Mouse (Mus musculus): ENCODE data around the gene Vps54.
A peak's percentile ranks its signal among the peaks of the same experiment; 100 is the strongest.
"Not testable (repeated sequence)": the region's sequence is repeated elsewhere in the genome, so short reads cannot be mapped to it uniquely, and the experiment has no call there.

Gene Vps54

DNA sequence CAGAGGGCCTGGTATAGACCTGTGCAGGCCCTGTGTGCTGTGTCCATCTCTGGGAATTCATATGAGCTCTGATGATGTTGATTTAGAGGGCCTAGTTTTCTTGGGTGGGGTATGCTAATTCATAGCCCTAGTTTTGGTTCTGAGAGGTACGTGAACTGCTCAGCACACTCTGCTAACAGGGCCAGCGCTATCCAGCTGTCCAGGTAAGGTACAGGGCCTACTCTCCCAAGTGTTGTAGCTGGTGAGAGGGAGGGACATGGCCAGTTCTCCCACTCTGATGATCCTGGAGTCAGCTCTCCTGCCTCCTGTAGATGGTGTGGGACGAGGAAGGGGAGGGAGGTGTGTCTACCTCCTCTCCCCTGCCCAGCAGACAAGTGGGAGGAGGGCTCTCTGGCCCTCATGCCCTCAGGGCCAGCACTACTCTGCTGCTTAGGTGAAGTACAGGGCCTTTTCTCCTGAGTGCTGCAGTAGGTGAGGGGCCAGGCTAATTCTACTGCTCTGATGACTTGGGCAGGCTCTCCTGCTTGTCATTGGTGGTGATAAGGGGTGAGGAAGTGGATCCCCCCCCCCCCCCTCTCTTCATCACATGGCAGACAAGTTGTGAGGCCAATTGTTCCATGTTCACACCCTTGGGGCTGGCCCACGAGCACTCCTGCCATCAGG is 8.3 kb downstream of the Vps54 start:
- no peak for DNase-seq

DNA sequence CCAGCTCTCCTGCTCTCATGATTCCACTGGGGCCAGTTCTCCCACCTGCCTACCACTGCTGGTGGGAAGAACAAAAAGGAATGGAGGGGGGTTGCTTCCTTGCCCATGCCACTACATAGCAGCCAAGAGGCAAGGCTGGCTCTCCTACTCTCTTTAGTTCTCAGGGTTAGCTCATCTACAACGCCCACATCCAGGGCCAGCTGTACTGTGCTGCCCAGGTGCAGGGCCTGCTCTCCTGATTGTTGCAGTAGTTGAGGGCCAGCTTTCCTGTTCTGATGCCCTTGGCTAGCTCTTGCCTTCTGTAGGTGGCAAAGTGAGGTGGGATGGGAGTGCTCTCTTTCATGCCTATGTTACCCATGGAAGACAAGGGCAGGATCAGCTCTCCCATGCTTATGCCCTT is 8.9 kb downstream of the Vps54 start:
- no peak for DNase-seq

- no peak for DNase-seq
Measured at GRCm38 (mm10) chr11:21250366-21250765, 11.3 kb downstream of the Vps54 start.

- DNase-seq: not testable (repeated sequence)
Measured at GRCm38 (mm10) chr11:21258611-21259010, 19.5 kb downstream of the Vps54 start.

DNA sequence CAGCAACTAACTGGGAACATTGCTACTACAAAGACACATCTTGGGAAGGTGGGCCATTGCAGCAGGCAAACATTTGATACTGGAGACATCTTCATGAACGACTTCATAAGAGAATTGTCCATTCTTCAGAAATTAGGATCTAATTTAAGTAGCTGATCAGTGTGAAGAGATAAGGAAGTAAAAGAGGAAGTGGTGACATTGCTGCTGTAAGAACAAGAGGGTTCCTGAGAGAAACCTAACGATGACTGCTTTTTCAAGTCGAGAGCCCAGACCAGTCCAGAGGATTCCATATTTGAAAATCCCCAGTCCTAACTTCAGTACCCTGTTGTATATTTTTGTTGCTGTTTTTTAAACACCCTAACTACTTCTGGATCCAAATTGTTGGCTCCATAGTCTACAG is 26.3 kb downstream of the Vps54 start:
- DNase-seq: no peak

DNA sequence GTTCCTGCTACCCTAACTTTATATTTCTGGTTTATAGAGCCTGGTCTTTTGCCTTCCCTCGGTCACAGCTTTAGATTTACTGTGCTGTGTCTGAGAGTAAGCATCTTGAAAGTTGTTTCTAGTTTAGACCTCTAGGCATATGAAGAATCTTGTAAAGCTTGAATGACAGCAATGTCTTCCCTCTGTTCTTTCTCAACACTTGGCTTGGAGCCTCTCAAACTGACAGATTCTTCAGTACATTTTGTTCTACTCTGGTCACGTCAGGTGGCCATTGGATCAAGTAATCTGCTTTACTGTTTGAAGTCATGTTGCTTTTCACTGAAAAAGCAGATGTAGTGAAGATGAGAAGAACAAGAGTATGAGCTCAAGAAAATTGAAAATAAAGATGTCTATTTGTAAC is 37.1 kb downstream of the Vps54 start:
- DNase-seq: no peak

GRCm38 (mm10) chr11:21286391-21286790 is 47.3 kb downstream of the Vps54 start:
- DNase-seq: no peak

DNA sequence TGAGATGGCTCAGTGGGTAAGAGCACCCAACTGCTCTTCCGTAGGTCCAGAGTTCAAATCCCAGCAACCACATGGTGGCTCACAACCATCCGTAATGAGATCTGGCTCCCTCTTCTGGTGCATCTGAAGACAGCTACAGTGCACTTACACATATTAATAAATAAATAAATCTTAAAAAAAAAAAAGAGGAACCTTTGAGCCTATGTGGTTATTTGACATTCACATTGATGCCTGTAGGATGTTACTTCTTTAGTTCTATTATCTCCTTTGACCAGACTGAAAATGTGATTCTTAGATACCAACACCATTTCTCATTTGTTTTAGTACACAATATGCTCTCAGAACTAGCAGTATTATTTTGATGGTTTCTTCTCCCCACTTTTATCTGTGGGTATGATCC is 49.1 kb downstream of the Vps54 start:
- DNase-seq: peak; percentile 10

GRCm38 (mm10) chr11:21295486-21295885 is 56.4 kb downstream of the Vps54 start:
- DNase-seq: no peak

GRCm38 (mm10) chr11:21303619-21304018 is 64.5 kb downstream of the Vps54 start:
- DNase-seq: peak; percentile 11

DNA sequence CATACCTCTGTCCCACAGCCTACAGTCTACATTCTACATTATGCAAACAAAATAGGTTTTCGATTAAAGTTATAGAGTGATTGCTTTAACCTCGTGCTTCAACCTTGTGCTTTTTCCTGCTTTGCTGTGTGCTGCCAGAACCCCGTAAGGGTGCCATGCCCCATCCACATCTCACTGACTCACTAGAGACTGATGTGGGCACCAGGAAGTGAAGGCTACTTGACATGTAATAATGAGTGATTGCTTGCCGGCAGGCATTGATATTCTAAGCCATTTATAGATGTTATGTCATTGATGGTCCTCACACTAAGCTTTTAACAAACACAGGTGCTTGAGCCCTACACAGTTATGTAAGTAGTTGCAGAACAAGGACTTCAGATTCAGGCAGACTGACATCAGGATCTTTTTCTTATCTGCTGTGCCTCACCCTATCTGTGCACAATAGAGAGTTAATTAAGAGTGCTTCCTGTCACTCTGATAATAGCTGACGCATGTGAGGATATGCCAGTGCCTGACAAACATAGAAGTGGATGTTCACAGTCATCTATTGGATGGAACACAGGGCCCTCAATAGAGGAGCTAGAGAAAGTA is 68.1 kb downstream of the Vps54 start:
- no peak for DNase-seq

- peak; percentile 37 for DNase-seq
Measured at GRCm38 (mm10) chr11:21308119-21308518, 69.0 kb downstream of the Vps54 start.

DNA sequence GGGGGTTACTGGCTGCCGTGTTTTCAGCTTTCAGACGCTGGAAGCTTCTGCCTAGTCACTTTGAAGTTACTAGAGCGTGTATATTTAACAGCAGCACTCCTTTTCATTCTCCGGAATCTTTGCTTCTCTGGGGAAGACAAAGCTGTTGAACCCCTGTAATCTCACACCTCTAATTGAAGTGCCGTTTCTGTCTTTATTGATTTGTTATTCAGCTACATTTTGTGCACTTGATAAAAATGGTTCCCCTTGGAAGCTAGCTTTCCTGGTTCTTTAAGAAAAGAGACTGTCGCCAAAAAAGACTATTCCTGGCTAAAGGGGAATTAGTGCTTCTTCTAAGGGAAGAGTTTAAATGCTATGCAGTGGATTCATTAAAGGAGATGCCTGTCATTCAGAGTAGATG is 70.4 kb downstream of the Vps54 start:
- no peak for DNase-seq

DNA sequence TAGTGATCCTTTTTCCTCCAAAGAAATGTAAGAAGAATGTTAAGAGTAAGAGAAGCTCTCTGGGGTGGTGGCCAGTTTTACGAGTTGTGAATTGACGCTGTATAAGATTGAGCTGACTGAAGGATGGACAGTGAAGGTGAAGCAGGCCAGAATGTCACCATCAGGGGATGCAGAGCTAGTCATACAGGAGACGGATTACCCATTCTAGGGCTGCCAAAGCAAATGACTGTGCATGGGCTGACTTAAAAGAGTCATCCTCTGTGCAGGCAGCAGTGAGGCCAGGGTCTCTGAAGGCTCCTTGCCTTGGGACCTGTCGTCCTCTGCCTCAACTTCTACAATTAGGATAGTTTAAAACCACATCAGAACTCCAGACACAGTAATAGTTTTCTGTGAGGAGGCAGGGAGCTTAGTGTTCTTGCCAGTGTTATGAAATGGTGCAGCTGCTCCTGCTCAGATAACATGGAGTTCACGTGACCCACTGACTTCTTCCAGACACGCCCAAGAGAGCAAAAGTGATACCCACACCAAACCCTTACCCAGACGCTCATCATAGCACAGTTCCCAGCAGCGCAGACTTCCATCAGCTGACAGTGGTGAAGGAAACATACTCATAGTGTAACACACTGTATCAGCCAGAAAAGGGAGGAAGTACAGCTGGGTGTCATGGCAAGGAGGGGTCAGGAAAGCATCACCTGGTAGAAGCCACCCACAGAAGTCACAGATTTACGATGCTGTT is 75.0 kb downstream of the Vps54 start:
- DNase-seq: no peak

GRCm38 (mm10) chr11:21321577-21321976 is 82.5 kb downstream of the Vps54 start:
- no peak for DNase-seq

DNA sequence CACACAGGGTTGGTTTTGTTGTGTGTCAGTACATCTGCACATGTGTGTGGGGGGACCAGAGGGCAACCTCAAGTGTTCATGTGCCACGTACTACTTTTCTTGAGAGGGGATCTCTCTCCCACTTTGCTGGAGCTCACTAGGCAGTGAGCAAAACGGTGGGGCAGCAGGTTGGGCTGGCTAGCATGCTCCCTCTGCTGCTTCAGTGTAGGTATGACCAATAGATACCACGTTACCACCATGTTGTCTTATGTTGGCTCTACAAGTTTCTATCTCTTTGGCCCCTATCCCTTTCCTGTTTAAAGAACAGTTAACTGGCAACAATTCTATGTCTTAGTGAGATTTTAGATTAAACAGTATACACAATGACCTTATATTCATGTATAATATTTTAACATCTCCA is 83.3 kb downstream of the Vps54 start:
- DNase-seq: peak; percentile 14

DNA sequence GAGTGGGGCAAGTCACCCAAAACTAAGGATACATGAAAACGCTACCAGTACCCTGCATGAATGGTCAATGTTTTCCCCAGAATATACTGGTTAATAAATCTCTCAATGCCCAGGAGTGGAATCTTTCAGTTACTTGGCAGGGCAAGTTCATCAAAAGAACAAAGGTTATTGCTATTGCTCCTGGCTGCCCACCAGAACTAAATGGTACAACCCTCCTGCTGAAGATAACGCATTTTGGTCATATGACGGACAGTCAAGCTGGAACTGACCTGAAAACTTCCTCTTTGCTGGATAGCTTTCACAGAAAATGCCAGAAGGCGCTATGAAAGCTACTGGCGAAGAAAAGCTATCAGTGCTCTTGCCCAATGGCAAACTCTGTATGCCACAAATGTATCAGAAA is 86.7 kb downstream of the Vps54 start:
- no peak for DNase-seq

GRCm38 (mm10) chr11:21326770-21327169 is 87.7 kb downstream of the Vps54 start:
- DNase-seq: no peak

- no peak for DNase-seq
Measured at GRCm38 (mm10) chr11:21327486-21327885, 88.4 kb downstream of the Vps54 start.

DNA sequence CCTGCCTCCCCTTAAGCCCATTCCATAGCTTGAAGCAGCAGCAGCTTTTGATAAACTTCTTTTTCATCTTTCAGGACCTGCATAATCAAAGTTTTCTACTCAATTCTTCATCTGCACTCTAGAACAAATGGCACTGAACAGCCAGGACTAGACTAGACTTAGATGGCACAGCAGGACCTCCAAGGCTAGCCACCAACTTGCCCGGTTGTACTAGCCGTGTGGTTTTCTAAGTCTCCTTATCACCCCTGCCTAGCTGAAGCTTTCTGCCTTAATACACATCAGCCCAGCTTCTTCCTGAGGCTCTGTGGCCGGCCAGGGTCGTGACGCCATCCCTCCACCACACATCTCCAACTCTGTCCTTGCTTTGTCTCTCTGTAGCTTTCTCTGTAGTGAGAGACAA is 89.1 kb downstream of the Vps54 start:
- no peak for DNase-seq

GRCm38 (mm10) chr11:21332639-21333295 is 93.7 kb downstream of the Vps54 start:
- DNase-seq: no peak

DNA sequence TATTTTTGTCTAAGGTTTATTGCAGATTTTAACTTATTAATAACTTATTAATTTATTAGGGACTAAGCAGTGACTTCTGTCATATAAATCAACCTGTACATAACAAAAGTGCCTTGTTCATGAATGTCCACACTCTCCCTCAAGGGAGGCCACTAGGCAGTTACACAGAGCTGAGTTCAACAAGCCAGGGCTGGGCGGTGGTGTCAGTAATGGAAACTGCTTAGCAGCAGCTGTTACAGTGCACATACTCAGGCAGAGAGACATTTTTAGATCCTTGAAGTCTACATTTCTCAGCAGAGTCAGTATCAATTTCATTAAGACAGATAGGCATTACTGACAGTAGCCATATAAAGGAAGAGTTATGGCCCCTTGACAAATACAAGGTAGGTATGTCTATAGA is 98.8 kb downstream of the Vps54 start:
- DNase-seq: no peak

- DNase-seq: no peak
Measured at GRCm38 (mm10) chr11:21339088-21339487, 100.0 kb downstream of the Vps54 start.

- no peak for DNase-seq
Measured at GRCm38 (mm10) chr11:21343490-21343889, 104.4 kb downstream of the Vps54 start.

Data from thymus, postnatal 14 days (tissue).